Mouse (Mus musculus) liver, adult (tissue): Measurements from ENCODE around the gene Nr2f2.

Experiments
- GATA4 ChIP-seq: IDR thresholded peaks from 2 replicates; pipeline ENCODE4 v1.6.1; 2014; ENCODE audit warnings: mild to moderate bottlenecking, low read length; ENCODE audit not compliant: insufficient replicate concordance

Nr2f2 gene

DNA sequence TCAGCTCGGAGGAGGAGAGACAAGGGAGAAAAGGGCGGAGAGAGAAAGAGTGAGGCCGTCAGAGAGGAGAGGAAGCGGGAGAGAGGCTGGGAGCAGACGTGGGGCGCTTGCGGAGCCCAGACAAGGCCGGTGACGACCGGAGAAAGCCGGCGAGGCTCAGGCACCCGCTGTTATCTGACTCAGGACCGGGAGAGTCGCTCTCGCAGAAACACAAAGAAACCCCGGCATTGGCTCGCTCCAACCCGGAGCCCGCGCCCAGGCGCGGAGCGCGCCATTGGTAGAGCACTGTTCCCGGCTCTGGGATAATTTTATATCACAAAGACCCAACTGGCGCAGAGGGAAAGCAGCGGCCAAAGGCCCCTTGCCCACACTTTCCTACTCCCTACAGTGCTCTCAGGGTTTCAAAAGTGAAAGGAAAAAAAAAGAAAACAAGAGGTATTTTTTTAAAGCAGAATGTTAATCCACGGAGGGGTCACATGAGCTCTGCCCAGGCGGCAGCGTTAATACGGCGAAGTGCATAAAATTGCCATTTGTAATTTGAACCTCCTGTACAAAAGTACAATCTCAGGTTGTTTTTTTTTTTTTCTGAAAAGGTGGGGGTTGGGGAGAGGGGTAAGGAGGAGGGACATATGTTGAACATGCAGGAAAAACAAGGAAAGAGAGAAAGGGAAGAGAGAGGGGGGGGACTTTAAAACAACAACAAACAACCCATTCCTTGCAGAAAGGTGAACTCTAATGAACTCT, 7.5 kb downstream of the Nr2f2 start:
- no peak; the same call in 1 of the 2 replicates for TF ChIP-seq GATA4

DNA sequence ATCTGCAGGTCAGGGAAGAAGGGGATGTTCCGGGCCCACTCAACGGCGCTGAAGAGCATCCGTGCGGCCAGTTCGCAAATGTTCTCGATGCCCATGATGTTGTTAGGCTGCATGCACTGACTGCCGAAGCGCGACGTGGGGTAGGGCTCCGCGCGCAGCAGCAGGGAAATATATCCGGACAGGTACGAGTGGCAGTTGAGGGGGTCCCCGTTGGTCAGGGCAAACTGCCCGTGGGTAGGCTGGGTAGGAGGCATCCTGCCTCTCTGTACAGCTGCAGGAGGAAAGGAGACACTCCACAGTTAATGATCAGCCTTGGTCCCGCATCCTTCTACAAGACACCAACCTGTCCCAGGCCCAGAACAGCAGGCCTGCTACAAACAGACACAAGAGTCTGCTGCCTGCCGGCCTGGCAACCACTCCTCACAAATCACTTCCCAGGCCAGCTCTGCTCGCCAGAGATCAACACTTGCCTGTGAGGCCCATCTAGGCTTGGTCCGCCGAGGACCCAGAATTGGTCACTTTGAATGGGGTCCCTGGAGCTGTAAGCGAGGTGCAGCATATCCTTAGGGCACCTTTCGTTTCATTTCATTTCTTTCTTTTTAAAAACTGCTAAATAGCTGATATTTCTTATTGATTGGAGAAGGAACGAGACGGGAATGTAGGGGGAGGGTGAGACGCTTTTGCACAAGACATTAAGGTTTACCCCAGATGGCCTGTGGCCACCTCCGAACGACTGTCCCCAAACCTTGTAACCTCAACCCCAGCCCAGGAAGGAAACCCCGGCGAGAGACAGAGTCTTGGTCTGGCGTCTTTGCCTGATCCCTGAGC, 8.3 kb downstream of the Nr2f2 start:
- TF ChIP-seq GATA4 = no peak

DNA sequence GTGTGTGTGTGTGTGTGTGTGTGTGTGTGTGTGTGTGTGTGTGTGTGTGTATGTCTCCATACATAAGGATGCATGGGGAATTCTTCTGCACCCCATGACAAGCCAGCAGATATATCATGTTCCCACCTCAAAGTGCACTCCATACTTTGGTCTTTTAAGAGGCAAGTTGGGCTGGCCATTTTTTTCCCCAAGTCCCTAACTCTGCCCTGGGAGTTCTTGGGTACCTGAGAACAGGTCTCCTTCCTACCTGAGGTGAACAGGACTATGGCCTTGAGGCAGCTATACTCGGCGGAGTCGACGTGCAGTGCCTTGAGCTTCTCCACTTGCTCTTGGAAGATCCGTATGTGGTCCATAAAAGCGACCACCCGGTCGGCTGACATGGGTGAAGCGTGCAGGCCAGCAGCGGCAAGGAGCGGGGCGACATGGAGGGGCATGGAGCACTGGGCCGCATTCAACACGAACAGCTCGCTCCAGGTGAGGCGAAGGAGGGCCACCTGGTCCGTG, 9.0 kb downstream of the Nr2f2 start:
- no peak for TF ChIP-seq GATA4

DNA sequence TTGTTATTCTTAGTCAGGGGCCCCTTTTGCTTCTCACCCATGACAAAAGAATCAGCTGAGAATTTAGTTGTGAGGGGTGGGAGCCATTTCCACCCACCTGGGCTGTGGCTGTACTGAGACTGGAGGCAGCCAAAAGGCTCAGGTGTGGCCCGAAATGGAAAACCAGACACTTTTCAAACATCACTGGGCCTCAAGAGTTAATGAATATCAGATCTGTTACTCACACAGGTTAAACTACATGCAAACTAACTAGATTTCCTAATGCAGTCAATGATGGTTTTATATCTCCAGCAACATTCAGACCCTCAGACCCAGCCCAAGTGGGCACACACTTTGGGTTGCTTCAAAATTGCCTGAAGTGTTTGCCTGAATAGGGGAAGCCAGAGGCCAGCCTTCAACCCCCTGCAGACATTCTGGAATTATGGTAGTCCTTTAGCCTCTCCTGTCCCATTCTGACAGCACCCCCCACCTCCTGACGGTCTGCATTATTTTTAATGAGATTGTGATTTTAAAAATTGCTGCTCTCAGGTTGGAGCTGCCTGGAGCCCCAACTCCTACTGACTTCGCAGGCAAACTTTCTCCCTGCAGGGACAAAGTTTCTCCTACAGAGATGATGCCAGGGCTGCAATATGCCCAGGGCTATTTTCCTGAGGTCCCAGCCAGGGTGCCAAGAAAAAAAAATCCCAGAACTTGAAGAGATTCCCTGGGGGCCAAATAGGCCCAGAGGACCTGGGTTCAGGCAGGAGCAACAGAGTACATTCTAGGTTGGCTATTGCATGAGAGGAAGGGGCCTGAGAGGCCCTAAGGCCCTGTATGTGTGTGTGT, 9.6 kb downstream of the Nr2f2 start:
- TF ChIP-seq GATA4 = no peak

DNA sequence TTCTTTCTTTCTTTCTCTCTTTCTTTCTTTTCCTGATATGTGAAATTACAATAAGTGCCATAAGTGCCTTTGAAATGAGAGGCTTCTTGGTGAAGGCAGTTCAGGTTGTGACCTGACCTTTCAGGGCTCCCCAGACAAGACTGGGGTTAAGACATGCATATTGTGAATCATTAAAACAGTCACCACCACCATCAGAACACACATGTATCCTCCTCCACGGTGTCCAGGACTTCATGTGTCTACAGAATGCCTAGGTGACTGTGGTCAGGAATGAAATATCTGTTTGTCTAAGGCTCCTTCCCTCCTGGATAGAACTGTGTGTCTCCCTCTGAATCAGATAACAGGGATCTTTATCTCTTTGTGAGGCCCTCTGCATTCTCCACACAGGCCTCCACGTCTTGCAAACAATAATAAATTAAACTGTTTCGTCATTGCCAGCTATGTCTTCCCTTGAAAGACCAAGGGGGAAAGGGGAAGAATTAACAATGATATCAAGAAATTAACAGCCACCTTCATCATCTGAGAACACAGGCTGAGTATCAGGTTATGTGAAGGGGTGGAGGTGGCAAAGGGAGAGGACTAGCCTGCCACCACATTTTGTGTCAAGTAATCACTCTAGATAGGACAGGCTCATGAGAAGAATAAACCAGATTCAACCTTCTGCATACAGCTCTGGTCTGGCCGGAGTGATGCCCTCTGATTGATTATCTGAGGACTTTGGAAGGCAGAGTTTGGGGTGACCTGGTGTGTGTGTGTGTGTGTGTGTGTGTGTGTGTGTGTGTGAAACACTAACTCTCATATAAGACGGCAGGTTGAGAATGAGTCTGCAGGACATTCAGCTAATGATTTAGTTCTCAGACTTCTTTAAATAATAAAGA, 10.6 kb downstream of the Nr2f2 start:
- TF ChIP-seq GATA4 = no peak

DNA sequence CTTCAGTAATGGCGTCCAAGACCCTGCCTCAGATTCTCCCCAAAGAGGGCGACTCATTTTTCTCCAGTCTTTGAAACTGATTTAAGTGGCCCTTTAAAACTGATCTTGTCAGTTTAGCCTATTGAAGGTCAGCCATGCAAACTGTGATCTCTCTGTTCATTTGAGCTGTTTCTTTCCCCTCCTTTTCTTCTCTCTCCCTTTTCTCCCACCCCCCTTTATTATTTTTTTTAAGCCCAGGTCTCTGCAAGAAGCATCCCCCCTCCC, 11.2 kb downstream of the Nr2f2 start:
- TF ChIP-seq GATA4 = no peak

DNA sequence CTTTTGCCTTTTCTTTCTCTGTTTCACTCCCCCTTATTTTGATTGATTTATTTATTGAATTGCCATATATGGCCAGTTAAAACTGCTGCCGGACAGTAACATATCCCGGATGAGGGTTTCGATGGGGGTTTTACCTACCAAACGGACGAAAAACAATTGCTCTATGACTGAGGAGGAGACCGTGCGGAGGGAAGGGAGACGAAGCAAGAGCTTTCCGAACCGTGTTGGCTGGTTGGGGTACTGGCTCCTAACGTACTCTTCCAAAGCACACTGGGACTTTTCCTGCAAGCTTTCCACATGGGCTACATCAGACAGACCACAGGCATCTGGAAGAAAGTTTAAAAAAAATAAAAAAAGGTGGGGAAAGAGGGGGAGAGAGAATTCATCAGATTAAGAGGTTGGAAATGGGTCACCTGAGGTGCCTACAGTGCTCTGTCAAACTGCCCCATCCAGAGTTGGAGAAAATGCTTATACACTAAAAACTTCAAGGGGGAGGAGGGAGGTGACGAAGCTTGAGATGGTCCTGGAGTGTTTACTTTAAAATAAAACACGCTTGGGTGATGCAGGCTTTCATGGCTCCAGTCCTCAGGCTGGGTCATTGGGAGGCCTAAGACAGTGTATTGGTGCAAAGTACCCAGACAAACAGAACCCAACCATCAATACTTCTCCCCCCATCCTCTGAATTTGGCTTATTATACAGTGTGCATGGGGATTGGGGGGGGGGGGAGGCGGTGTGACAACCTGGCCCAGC, 11.8 kb downstream of the Nr2f2 start:
- TF ChIP-seq GATA4 = no peak

DNA sequence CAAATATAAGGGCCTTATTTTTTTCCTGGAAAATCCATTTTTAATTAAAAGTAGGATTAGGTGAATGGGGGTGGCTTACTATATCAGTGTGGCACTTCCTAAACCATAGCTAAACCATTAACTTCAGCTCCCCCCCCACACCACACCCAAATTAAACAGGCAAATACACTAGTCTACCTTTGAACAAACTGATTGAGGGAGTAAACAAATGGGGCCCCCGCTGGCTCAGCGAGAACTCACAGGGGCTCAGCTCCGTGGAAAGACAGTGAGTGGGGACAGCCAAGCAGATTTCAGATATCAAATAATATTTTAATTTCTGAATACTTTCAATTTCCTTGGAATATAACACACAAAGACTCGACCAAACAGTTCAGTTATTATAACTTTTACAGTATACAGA, 13.4 kb downstream of the Nr2f2 start:
- no peak for TF ChIP-seq GATA4

DNA sequence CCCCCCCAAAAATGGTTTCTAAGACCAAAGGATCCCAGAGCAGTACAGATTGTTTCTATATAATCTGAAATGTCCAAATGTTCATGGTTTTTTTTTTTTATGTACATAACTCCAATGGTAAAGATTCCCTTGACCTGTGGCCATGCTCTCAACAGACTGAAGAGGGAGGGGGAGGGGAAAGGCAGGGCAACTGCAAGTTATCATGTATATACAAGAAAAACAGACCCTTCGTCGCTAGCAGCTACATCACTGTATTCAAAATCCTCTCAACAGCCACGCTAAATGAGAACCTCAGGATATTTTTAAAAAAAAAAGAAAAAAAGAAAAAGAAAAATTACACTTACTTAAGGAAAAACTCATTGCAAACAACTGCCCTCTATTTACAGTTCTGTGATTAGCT, 13.9 kb downstream of the Nr2f2 start:
- no peak for TF ChIP-seq GATA4

DNA sequence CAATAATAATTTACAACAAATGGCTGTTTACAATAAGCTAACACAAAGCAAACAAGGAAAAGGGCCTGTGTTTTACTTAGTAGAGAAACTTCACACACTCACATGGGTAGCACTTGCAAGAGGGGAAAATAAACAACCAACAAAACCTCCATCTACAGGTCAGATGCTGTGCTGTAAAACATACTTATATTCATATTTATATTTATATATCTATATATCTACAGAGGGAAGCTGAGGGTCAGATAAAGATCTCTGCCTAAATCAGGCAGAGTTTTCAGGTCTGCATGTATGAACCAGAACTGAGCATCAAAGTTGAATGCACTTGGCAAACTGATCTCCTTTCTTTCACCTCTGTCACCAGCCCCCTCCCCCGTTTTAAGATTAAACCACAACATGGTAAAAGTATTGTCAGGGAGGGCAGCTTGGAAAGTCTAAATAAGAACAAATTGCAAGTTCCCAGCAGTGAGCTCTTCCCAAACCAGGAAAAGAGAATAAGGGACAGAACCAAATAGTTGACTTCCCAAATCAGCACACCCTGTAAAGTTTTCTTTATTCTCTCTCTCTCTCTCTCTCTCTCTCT, 14.5 kb downstream of the Nr2f2 start:
- no peak for TF ChIP-seq GATA4

DNA sequence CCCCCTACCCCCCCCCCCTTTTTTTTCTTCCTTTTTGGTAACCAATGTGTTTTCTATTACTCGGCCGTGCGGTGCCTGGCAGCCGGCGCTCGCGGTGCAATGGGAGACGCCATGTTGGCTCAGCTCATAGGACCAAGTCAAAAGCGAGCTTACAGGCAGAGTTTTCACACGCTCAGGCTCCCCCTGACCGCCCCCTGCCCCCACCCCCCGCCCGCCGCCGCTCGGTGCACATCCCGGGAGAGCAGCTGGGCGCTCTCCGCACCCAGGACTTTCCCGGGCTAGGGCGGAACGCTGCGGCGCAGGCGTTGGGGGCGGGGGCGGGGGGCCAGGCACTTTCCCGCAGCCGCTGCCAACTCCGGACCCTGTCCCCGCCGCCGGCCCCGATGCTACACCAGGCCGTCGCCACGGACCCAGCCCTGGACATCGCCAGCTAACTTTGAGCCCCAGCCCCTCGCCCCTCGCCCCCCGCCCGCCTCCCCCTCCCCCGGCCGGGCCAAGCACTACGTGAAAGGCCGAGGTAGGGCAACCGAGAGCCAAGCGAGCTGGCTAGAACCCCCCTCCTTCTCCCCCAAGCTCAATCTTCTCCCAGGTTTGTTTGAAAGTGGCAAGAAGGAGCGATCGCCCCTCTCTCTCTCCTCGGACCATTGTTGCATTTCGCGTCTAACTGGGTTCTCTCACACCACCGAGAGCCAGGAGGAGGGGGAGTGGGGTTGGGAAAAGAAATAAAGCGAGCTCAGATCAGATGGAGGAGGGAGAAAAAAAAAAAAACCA, 15.6 kb downstream of the Nr2f2 start:
- TF ChIP-seq GATA4 = no peak

DNA sequence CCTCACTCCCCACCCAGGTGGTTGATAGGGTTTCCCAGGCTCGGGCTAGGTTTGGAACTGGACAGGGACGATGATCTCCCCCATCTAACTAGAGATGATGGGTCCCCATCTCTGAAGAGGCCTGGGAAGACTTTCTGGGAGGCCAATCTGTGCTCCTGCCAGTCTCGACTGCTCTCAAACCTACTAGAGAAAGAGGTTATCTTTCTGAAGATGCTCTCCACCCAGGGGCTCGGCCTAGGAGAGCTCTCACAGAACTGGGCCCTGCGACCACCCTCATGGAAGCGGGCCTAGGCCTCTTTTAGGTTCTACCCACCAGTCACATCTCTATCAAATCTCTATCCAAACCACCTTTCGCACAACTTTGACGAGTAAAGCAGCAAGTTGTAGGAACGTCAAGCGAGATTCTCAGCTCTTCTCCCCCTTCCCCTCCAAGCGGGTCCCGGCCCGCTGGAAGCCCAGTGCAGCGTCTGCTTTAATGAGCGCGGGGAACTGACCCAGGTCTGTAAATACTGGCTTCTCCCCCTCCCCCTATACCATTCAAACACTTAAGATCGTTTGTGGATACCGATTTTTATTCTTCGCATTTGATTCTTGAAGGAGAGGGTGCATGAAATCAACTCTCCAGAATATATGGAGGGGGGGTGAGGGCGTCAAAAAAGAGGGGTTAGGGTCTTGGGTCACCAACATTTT, 16.4 kb downstream of the Nr2f2 start:
- no peak for TF ChIP-seq GATA4
